Comparison of ENCODE assay signal across 8 mouse cellular contexts in genomic region chr8:70792700-70793099, GRCm38 (mm10). TPM values are rescaled to one million over a fixed set of nuclear protein-coding genes. Genes with fewer than 3 reads are reported as not detected.
DNase-seq lines count a peak whose midpoint lies in the region; ATAC-seq and TF ChIP-seq lines count a peak whose summit lies in the region.

No protein-coding gene starts in this region.

- peak; percentile 84 for DNase-seq in urinary bladder, postnatal 14 days (ENCODE audit: low spot score)
- DNase-seq in urinary bladder, adult 2 months (ENCODE audit: low spot score): no peak
- DNase-seq in cerebellum, adult 2 months: peak in 1 of 2 experiments; percentile 68
- DNase-seq in thymus, postnatal 0 days (ENCODE audit: low spot score): no peak
- no peak for DNase-seq in layer of hippocampus, adult 9-10 months (ENCODE audit: low spot score)

- peak overlapping the region; percentile 28 for H3K4me3 ChIP-seq in cerebellum, adult 2 months (replicated peaks; ENCODE audit: insufficient read depth, low read depth, low read length)
- H3K4me3 ChIP-seq in hindbrain, embryonic 12.5 days: peak overlapping the region; percentile 66
- peak overlapping the region; percentile 76 for H3K4me3 ChIP-seq in limb, embryonic 13.5 days
- H3K4me3 ChIP-seq in midbrain, embryonic 13.5 days (replicated peaks): peak overlapping the region; percentile 57

- H3K27me3 ChIP-seq in cerebellum, adult 2 months (ENCODE audit: control insufficient read depth, insufficient read depth, low read length): no peaks in the 10 kb centered on the region
- H3K27me3 ChIP-seq in hindbrain, embryonic 12.5 days: peaks cover 27% of the 10 kb centered on the region
- peaks cover 18% of the 10 kb centered on the region for H3K27me3 ChIP-seq in limb, embryonic 13.5 days
- H3K27me3 ChIP-seq in midbrain, embryonic 13.5 days: peaks cover 30% of the 10 kb centered on the region

- H3K4me2 ChIP-seq in hindbrain, embryonic 12.5 days (replicated peaks): peak overlapping the region; percentile 60
- H3K4me2 ChIP-seq in limb, embryonic 13.5 days (replicated peaks): peak overlapping the region; percentile 79
- peak overlapping the region; percentile 77 for H3K4me2 ChIP-seq in midbrain, embryonic 13.5 days (replicated peaks)

- peaks cover 18% of the 10 kb centered on the region for H3K4me1 ChIP-seq in cerebellum, adult 2 months (ENCODE audit: control insufficient read depth, insufficient read depth, low read length)
- peaks cover 49% of the 10 kb centered on the region for H3K4me1 ChIP-seq in hindbrain, embryonic 12.5 days
- peaks cover 44% of the 10 kb centered on the region for H3K4me1 ChIP-seq in limb, embryonic 13.5 days
- H3K4me1 ChIP-seq in midbrain, embryonic 13.5 days (replicated peaks): peaks cover 52% of the 10 kb centered on the region

- ATAC-seq in hindbrain, embryonic 12.5 days (ENCODE audit: low FRiP score): no peak; the same call in 1 of the 2 replicates
- ATAC-seq in limb, embryonic 13.5 days (ENCODE audit: low FRiP score, low read depth): peak; percentile 34; the same call in 1 of the 2 replicates
- peak; percentile 65 for ATAC-seq in midbrain, embryonic 13.5 days

- no peak for TF ChIP-seq CTCF in cerebellum, adult 2 months (IDR thresholded peaks at IDR 0.05; ENCODE audit: borderline replicate concordance, insufficient read depth, low read depth, low read length)

- no peak overlapping the region for H3K27ac ChIP-seq in cerebellum, adult 2 months (ENCODE audit: insufficient read depth, low read length)
- peak overlapping the region; percentile 91 for H3K27ac ChIP-seq in hindbrain, embryonic 12.5 days
- peak overlapping the region; percentile 82 for H3K27ac ChIP-seq in limb, embryonic 13.5 days
- H3K27ac ChIP-seq in midbrain, embryonic 13.5 days: peak overlapping the region; percentile 92

- H3K9me3 ChIP-seq in hindbrain, embryonic 12.5 days (replicated peaks): no peaks in the 10 kb centered on the region
- H3K9me3 ChIP-seq in limb, embryonic 13.5 days: no peaks in the 10 kb centered on the region
- no peaks in the 10 kb centered on the region for H3K9me3 ChIP-seq in midbrain, embryonic 13.5 days

- peaks cover 12% of the 10 kb centered on the region for H3K36me3 ChIP-seq in hindbrain, embryonic 12.5 days
- H3K36me3 ChIP-seq in limb, embryonic 13.5 days: peaks cover 18% of the 10 kb centered on the region
- H3K36me3 ChIP-seq in midbrain, embryonic 13.5 days: peaks cover 17% of the 10 kb centered on the region

- peak overlapping the region; percentile 45 for H3K9ac ChIP-seq in hindbrain, embryonic 12.5 days
- H3K9ac ChIP-seq in limb, embryonic 13.5 days: no peak overlapping the region
- H3K9ac ChIP-seq in midbrain, embryonic 13.5 days (replicated peaks): peak overlapping the region; percentile 77

- WGBS in cerebellum, adult 2 months: 1% methylated on average over 20 of the region's 20 CpGs
- under 1% methylated on average over 20 of the region's 20 CpGs for WGBS in hindbrain, embryonic 12.5 days
- under 1% methylated on average over 20 of the region's 20 CpGs for WGBS in limb, embryonic 13.5 days
- WGBS in midbrain, embryonic 13.5 days: under 1% methylated on average over 20 of the region's 20 CpGs

- TF ChIP-seq POLR2A in cerebellum, adult 2 months (IDR thresholded peaks at IDR 0.05; ENCODE audit: borderline replicate concordance, insufficient read depth, low read length): no peak

RNA-seq across cellular contexts. Expression of gene Mast3, which starts 12.2 kb away (rescaled TPM):
- polyA plus RNA-seq in urinary bladder, adult 2 months (2012; rRNA removed): 19.5 and 19.7 TPM in 2 replicates
- 69.5 and 70.4 TPM in 2 replicates for polyA plus RNA-seq in cerebellum, adult 2 months (2012; rRNA removed)
- 16.0 and 17.7 TPM in 2 replicates for polyA plus RNA-seq in hindbrain, embryonic 12.5 days (2016; fragmentation: Nextera tagmentation; extraction: Ambion mirVana)
- polyA plus RNA-seq in limb, embryonic 13.5 days (2015; fragmentation: Nextera tagmentation; extraction: Ambion mirVana): 13.1 and 14.0 TPM in 2 replicates
- polyA plus RNA-seq in midbrain, embryonic 13.5 days (2015; fragmentation: Nextera tagmentation; extraction: Ambion mirVana): 14.6 and 18.3 TPM in 2 replicates
- polyA plus RNA-seq in thymus, postnatal 0 days (2015; fragmentation: Nextera tagmentation; extraction: Ambion mirVana): 37.2 and 37.3 TPM in 2 replicates

RNA-seq across cellular contexts. Expression of gene Il12rb1, which starts 15.5 kb away (rescaled TPM):
- 0.58 and 0.94 TPM in 2 replicates for polyA plus RNA-seq in urinary bladder, adult 2 months (2012; rRNA removed)
- polyA plus RNA-seq in cerebellum, adult 2 months (2012; rRNA removed): 1.8 and 1.9 TPM in 2 replicates
- not detected in 2 replicates for polyA plus RNA-seq in hindbrain, embryonic 12.5 days (2016; fragmentation: Nextera tagmentation; extraction: Ambion mirVana)
- polyA plus RNA-seq in limb, embryonic 13.5 days (2015; fragmentation: Nextera tagmentation; extraction: Ambion mirVana): 0.06 TPM in 1 of 2 replicates, not detected in the other
- not detected in 2 replicates for polyA plus RNA-seq in midbrain, embryonic 13.5 days (2015; fragmentation: Nextera tagmentation; extraction: Ambion mirVana)
- 16.2 TPM in 2 replicates for polyA plus RNA-seq in thymus, postnatal 0 days (2015; fragmentation: Nextera tagmentation; extraction: Ambion mirVana)

RNA-seq across cellular contexts. Expression of gene Pik3r2, which starts 16.2 kb away (rescaled TPM):
- polyA plus RNA-seq in urinary bladder, adult 2 months (2012; rRNA removed): 57.3 and 66.0 TPM in 2 replicates
- 150 and 158 TPM in 2 replicates for polyA plus RNA-seq in cerebellum, adult 2 months (2012; rRNA removed)
- 84.5 and 85.5 TPM in 2 replicates for polyA plus RNA-seq in hindbrain, embryonic 12.5 days (2016; fragmentation: Nextera tagmentation; extraction: Ambion mirVana)
- polyA plus RNA-seq in limb, embryonic 13.5 days (2015; fragmentation: Nextera tagmentation; extraction: Ambion mirVana): 78.1 and 81.3 TPM in 2 replicates
- 78.9 and 87.2 TPM in 2 replicates for polyA plus RNA-seq in midbrain, embryonic 13.5 days (2015; fragmentation: Nextera tagmentation; extraction: Ambion mirVana)
- polyA plus RNA-seq in thymus, postnatal 0 days (2015; fragmentation: Nextera tagmentation; extraction: Ambion mirVana): 35.1 and 38.6 TPM in 2 replicates

RNA-seq across cellular contexts. Expression of gene Mpv17l2, which starts 32.0 kb away (rescaled TPM):
- polyA plus RNA-seq in urinary bladder, adult 2 months (2012; rRNA removed): 38.2 and 41.9 TPM in 2 replicates
- 81.1 and 83.4 TPM in 2 replicates for polyA plus RNA-seq in cerebellum, adult 2 months (2012; rRNA removed)
- polyA plus RNA-seq in hindbrain, embryonic 12.5 days (2016; fragmentation: Nextera tagmentation; extraction: Ambion mirVana): 38.2 and 38.3 TPM in 2 replicates
- polyA plus RNA-seq in limb, embryonic 13.5 days (2015; fragmentation: Nextera tagmentation; extraction: Ambion mirVana): 29.2 and 36.6 TPM in 2 replicates
- 36.2 and 38.4 TPM in 2 replicates for polyA plus RNA-seq in midbrain, embryonic 13.5 days (2015; fragmentation: Nextera tagmentation; extraction: Ambion mirVana)
- 54.3 and 54.4 TPM in 2 replicates for polyA plus RNA-seq in thymus, postnatal 0 days (2015; fragmentation: Nextera tagmentation; extraction: Ambion mirVana)

RNA-seq across cellular contexts. Expression of gene Rab3a, which starts 38.2 kb away (rescaled TPM):
- polyA plus RNA-seq in urinary bladder, adult 2 months (2012; rRNA removed): 34.1 and 35.3 TPM in 2 replicates
- 1,156 and 1,176 TPM in 2 replicates for polyA plus RNA-seq in cerebellum, adult 2 months (2012; rRNA removed)
- 126 and 134 TPM in 2 replicates for polyA plus RNA-seq in hindbrain, embryonic 12.5 days (2016; fragmentation: Nextera tagmentation; extraction: Ambion mirVana)
- polyA plus RNA-seq in limb, embryonic 13.5 days (2015; fragmentation: Nextera tagmentation; extraction: Ambion mirVana): 18.0 and 19.6 TPM in 2 replicates
- 261 and 275 TPM in 2 replicates for polyA plus RNA-seq in midbrain, embryonic 13.5 days (2015; fragmentation: Nextera tagmentation; extraction: Ambion mirVana)
- polyA plus RNA-seq in thymus, postnatal 0 days (2015; fragmentation: Nextera tagmentation; extraction: Ambion mirVana): 7.0 and 8.0 TPM in 2 replicates
